Mouse (Mus musculus) intestine, embryonic 15.5 days (tissue): ENCODE data around the gene Snx29. TPM values are rescaled to one million over a fixed set of nuclear protein-coding genes. Genes with fewer than 3 reads are reported as not detected.

Experiments used
- ATAC-seq: fragments of 200-750 bp; cut with Nextera tagmentation; 2 replicates; pipeline ENCODE4 v1.8.0; 2017; ENCODE audit warnings: moderate TSS enrichment, moderate library complexity
- H3K27ac ChIP-seq: fragments of 300-500 bp; sonication (generic); 2 replicates; pipeline ENCODE4 v1.5.1; 2015; ENCODE audit warnings: mild to moderate bottlenecking, inconsistent platforms
- H3K27me3 ChIP-seq: fragments of 300-500 bp; sonication (generic); replicated peaks from 2 replicates; pipeline ENCODE4 v1.6.1; 2015; ENCODE audit warnings: inconsistent platforms
- H3K36me3 ChIP-seq: fragments of 300-500 bp; sonication (generic); 2 replicates; pipeline ENCODE4 v1.6.1; 2015; ENCODE audit warnings: inconsistent platforms
- H3K4me1 ChIP-seq: fragments of 300-500 bp; sonication (generic); replicated peaks from 2 replicates; pipeline ENCODE4 v1.6.1; 2015; ENCODE audit warnings: inconsistent platforms
- H3K4me2 ChIP-seq: fragments of 300-500 bp; sonication (generic); replicated peaks from 2 replicates; pipeline ENCODE4 v1.6.1; 2015; ENCODE audit warnings: mild to moderate bottlenecking, inconsistent platforms
- H3K4me3 ChIP-seq: fragments of 300-500 bp; sonication (generic); replicated peaks from 2 replicates; pipeline ENCODE4 v1.5.1; 2015; ENCODE audit warnings: inconsistent platforms
- H3K9ac ChIP-seq: fragments of 300-500 bp; sonication (generic); 2 replicates; pipeline ENCODE4 v1.6.1; 2015; ENCODE audit warnings: inconsistent platforms
- H3K9me3 ChIP-seq: fragments of 300-500 bp; sonication (generic); 2 replicates; pipeline ENCODE4 v1.6.1; 2016; ENCODE audit warnings: inconsistent platforms
- WGBS: fragments of 180-500 bp; shearing (Covaris S2); methylation state at CpG from one replicate; pipeline ENCODE4 v1.1.7; 2015; 5-methylcytosine and 5-hydroxymethylcytosine counted together
- polyA plus RNA-seq: library from polyadenylated mRNA; unstranded; fragments of >200 nt; fragmentation: Nextera tagmentation; extraction: Ambion mirVana; gene quantifications from 2 replicates; pipeline ENCODE4 v1.2.1, GENCODE M21; 2015

The Snx29 gene
- polyA plus RNA-seq, 1 experiment from 2014 or later = 5.7 TPM

DNA sequence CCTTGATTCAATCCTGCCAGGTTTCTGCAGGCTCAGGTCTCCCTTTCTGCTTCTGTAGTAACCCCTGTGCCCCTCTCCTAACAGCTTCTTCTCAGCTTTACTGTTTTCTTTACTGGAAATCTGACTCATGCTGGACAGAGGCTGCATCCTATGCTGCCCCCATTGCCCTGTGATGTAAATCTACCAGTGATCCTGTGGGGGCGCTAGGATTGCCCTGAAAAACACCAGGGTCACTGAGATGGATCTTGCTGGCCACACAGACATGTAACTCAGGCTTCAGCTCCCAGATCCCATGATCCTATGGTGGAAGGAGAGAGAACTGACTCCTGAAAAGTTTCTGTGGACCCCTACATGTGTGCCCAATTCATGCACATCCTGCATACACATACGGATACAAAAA is 73.9 kb downstream of the Snx29 start:
- Histone ChIP-seq H3K36me3 (no peaks in the 10 kb centered on the region), H3K4me2 (no peak overlapping the region), H3K27ac (no peak overlapping the region), H3K9me3 (no peaks in the 10 kb centered on the region), H3K9ac (no peak overlapping the region), H3K4me3 (no peak overlapping the region), H3K27me3 (no peaks in the 10 kb centered on the region), H3K4me1 (no peaks in the 10 kb centered on the region)
- 67% methylated on average over 2 of the region's 2 CpGs for WGBS
- no peak for ATAC-seq

DNA sequence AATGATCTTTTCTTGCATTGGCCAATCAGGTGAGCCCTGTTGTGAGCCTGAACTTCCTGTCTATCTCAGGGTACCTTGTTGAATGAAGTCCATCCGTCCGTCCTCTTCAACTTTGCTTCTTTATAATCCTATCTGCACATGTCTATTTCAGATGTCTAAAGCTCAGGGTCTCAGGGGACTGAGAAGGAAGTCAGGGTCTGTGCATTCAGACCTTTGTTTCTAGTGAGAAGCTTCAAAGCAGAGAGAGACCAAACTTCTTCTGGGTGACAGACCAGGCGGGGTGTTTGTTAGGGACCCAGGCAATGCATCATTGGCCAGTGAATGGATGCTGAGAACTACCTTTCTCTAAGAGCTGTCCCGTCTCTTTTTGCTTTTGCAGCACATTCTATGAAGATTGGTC is 76.7 kb downstream of the Snx29 start:
- Histone ChIP-seq H3K36me3 (no peaks in the 10 kb centered on the region), H3K4me3 (no peak overlapping the region), H3K4me2 (no peak overlapping the region), H3K9ac (no peak overlapping the region), H3K27ac (no peak overlapping the region), H3K27me3 (no peaks in the 10 kb centered on the region), H3K4me1 (no peaks in the 10 kb centered on the region), H3K9me3 (no peaks in the 10 kb centered on the region)
- no peak for ATAC-seq
- 92% methylated on average over 4 of the region's 4 CpGs for WGBS

DNA sequence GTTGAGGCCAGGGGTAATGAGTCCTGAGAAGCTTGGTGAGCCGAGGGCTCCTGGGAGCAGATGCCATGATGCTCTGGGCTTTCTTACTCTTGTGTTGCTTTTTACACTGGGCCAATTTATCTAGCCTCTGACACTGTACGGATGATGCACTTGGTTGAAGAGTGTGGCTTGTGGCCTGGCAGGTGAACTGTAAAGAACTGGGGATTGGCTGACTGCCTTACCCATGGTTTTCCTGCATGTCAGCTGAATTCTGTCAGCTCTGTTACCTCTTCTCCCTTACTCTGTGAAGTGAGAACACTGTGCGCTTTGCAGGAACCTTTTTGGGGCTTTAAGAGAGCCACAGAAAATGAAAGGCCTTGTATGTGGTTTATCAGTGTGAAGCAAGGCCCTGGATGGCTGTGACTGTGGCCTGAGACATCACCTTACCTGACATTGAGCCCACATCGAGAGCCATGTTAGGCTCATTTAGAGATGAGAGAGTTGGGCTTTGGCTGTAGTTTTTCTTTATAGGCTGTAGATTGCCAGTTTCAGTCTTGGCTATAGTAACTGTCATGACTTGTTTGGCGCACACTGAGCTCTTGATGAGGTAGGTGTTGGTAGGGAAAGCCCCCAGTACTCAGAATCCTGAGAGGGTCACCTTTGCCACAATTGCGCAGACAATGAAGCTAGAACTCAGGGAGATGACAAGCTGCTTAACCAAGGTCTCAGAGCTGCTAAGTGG is 77.3 kb downstream of the Snx29 start:
- Histone ChIP-seq H3K9me3 (no peaks in the 10 kb centered on the region), H3K4me1 (no peaks in the 10 kb centered on the region), H3K27ac (no peak overlapping the region), H3K4me2 (no peak overlapping the region), H3K36me3 (no peaks in the 10 kb centered on the region), H3K27me3 (no peaks in the 10 kb centered on the region), H3K4me3 (no peak overlapping the region), H3K9ac (no peak overlapping the region)
- WGBS = 89% methylated on average over 6 of the region's 6 CpGs
- ATAC-seq = no peak

DNA sequence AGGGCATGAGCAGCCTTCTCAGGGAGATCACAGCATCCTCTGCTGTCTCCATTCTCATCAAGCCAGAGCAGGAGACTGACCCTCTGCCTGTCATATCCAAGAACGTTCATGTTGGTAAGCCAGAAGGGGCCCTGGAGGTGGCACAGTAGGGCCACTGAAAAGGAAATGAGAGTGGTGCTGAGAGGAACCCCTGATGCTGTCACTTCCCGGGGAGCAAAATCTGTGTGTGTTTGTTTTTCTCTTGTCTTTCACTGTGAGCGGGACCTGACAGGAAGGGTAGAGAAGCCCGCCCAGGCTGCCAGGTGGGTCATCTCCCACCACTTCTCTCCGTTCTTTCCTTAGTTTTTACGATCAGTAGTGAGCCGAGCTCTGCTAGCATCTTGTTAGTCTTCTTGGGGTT is 78.2 kb downstream of the Snx29 start:
- no peaks in the 10 kb centered on the region for H3K4me1 ChIP-seq
- no peaks in the 10 kb centered on the region for H3K36me3 ChIP-seq
- H3K9ac ChIP-seq = no peak overlapping the region
- H3K27ac ChIP-seq = no peak overlapping the region
- no peak for ATAC-seq
- 62% methylated on average over 7 of the region's 7 CpGs for WGBS
- no peak overlapping the region for H3K4me3 ChIP-seq
- H3K4me2 ChIP-seq = no peak overlapping the region
- no peaks in the 10 kb centered on the region for H3K27me3 ChIP-seq
- no peaks in the 10 kb centered on the region for H3K9me3 ChIP-seq

DNA sequence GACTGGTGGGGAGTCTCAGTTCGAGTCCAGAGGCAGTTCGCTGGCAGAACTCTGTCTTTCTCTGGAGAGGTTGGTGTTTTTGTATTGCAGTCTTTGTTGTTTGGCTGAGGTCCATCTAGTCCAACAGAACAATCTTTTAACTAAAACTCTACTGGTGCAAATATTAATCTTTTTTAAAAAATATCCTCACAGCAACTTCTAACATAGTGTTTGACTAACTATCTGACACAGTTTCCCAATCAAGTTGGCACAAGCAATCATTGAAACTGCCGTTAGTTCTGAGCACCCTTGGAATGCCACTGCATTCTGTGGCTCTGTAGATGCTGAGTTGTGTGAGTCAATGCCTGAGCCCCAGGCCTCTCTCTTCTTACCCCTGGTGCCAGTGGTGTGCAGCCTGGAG is 82.5 kb downstream of the Snx29 start:
- Histone ChIP-seq H3K27ac (no peak overlapping the region), H3K4me3 (no peak overlapping the region), H3K9me3 (no peaks in the 10 kb centered on the region), H3K4me1 (no peaks in the 10 kb centered on the region), H3K36me3 (no peaks in the 10 kb centered on the region), H3K9ac (no peak overlapping the region), H3K4me2 (no peak overlapping the region), H3K27me3 (no peaks in the 10 kb centered on the region)
- ATAC-seq = no peak
- 78% methylated on average over 3 of the region's 3 CpGs for WGBS

DNA sequence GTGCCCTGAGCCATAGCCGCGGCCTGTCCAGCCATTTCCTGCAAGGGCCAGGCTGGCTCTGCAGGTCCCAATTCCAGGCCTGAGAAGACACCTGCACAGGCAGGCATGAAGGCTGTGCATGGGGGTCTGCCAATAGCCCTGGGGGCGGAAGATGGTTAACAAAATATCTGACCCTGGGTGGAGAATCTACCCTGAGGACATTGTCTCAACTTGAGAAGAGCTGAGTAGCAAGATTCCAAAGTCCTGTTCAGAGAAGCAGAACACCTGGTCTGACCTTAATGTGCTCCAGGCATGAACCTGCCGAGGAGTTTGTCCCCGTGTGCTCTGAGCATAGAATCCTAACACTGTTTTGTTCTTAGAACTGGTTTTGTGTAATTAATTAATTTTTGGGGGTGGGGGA is 83.5 kb downstream of the Snx29 start:
- ATAC-seq = no peak
- Histone ChIP-seq H3K4me3 (no peak overlapping the region), H3K4me1 (no peaks in the 10 kb centered on the region), H3K9ac (no peak overlapping the region), H3K36me3 (no peaks in the 10 kb centered on the region), H3K27ac (no peak overlapping the region), H3K4me2 (no peak overlapping the region), H3K9me3 (no peaks in the 10 kb centered on the region), H3K27me3 (no peaks in the 10 kb centered on the region)
- WGBS = 87% methylated on average over 5 of the region's 5 CpGs

DNA sequence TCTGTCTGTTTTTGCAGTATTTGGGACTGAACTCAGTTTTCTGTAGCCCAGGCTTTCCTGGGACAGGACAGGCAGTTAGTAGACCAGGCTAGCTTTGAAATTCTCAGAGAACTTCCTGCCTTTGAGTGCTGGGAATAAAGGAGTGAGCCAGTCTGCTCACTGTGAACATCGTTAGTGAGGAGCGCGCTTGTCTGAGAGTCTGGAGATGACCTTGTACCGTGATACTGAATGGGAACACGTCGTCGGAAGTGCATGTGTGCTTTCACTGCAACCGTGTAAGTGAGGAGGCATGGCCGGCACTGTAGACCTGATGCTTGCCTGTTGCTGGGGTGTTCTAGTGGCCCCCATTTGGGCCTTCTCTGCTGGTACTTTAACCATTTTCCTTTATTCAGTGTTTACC is 83.9 kb downstream of the Snx29 start:
- Histone ChIP-seq H3K4me3 (no peak overlapping the region), H3K9me3 (no peaks in the 10 kb centered on the region), H3K27me3 (no peaks in the 10 kb centered on the region), H3K4me1 (no peaks in the 10 kb centered on the region), H3K4me2 (no peak overlapping the region), H3K9ac (no peak overlapping the region), H3K27ac (no peak overlapping the region), H3K36me3 (no peaks in the 10 kb centered on the region)
- whole genome bisulfite sequencing = 76% methylated on average over 9 of the region's 9 CpGs
- ATAC-seq = no peak

DNA sequence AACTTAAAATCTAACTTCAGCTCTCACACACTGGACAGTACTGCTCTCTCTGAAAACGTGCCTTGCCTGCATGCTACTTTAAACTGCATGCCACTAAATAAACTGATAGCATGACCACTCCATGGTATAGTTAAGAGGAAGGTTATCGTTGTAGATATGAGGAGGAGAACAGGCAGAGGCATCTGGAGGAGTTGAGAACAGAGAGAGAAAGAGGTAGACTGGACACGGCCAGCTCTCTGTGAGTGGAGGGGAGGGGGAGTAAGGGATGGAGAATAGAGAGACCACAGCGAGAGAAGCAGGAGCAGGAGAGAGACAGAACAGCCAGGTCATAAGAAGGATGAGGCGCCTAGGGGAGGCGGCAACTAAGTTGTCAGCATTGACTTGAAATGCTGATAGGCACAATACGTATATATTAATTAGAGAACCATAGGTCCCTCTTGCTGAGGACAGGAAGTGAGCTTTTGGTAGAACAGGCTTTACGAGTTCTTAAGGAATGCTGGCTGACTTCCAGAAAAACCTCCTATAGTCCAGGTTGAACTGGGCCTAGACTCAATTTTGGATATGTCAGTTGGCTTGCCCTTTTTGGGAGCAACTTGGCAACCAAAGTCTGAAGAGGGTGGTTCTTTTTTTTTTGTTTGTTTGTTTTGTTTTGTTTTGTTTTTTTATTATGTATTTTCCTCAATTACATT is 85.4 kb downstream of the Snx29 start:
- no peaks in the 10 kb centered on the region for H3K4me1 ChIP-seq
- ATAC-seq = no peak; the same call in 1 of the 2 replicates
- no peaks in the 10 kb centered on the region for H3K27me3 ChIP-seq
- no peaks in the 10 kb centered on the region for H3K9me3 ChIP-seq
- H3K27ac ChIP-seq = no peak overlapping the region
- H3K4me2 ChIP-seq = no peak overlapping the region
- no peak overlapping the region for H3K9ac ChIP-seq
- no peaks in the 10 kb centered on the region for H3K36me3 ChIP-seq
- H3K4me3 ChIP-seq = no peak overlapping the region
- WGBS = 64% methylated on average over 8 of the region's 8 CpGs

DNA sequence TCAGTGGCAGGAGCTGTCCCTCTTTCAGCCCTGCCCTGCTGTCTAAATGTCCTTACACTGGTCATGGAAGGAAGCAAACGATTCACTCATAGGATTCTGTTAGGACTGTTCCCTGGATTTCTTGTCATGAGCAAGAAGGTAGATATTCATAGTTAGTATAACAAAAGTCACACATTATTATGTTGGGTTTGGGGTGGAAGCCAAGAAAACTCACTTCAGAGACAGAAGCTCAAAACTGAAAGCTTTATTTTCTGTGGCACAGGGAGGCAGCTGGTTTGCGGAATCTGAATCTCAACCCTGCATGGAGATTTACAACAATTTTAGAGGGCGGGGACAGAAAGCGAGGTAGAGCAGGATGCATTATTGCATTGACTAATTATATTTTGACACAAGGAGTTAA is 86.0 kb downstream of the Snx29 start:
- H3K4me2 ChIP-seq = no peak overlapping the region
- H3K36me3 ChIP-seq = no peaks in the 10 kb centered on the region
- no peaks in the 10 kb centered on the region for H3K9me3 ChIP-seq
- H3K27me3 ChIP-seq = no peaks in the 10 kb centered on the region
- H3K27ac ChIP-seq = no peak overlapping the region
- no peaks in the 10 kb centered on the region for H3K4me1 ChIP-seq
- 85% methylated on average over 4 of the region's 4 CpGs for WGBS
- H3K9ac ChIP-seq = no peak overlapping the region
- no peak for ATAC-seq
- H3K4me3 ChIP-seq = no peak overlapping the region

DNA sequence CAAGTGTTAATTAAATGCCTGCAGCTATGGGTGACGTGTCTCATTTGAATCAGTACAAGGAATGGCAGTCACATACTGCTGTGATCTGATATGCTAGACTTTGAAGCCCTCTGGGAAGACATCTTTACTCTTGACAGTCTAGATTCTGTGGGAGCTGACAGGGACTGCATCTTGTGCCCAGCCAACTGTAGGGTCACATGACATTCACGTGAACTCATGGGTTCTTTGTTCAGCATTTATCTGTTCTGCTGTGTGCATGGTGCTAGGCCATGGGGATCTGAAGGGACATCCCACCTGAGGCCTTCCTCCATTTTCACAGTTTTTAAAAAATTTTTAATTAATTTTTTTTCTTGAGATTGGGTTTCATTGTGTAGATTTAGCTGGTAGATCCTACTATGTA is 91.9 kb downstream of the Snx29 start:
- 85% methylated on average over 2 of the region's 2 CpGs for WGBS
- Histone ChIP-seq H3K4me2 (no peak overlapping the region), H3K4me3 (no peak overlapping the region), H3K9me3 (no peaks in the 10 kb centered on the region), H3K27ac (no peak overlapping the region), H3K9ac (no peak overlapping the region), H3K27me3 (no peaks in the 10 kb centered on the region), H3K4me1 (no peaks in the 10 kb centered on the region), H3K36me3 (no peaks in the 10 kb centered on the region)
- no peak for ATAC-seq

DNA sequence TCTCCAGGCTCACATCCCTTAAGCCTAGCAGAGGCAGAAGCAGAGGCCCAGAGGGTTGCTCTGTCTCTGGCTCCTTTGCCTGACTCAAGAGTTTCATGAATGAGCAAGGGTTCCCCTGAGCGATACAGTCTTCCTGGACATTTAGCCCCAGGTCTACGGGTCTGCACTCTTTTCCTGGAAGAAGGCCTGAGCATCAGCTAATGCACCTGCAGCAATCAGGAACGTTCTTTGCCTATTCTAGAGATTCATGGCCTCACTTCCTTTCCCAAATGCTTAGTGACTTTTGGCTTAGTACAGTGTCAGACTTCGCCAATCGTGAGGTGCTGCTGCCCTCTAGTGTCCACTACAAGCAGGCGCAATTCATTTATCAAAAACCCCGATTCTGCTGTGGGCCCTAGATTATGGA is 95.5 kb downstream of the Snx29 start:
- H3K4me1 ChIP-seq = no peaks in the 10 kb centered on the region
- no peak overlapping the region for H3K4me3 ChIP-seq
- no peak overlapping the region for H3K4me2 ChIP-seq
- H3K27me3 ChIP-seq = no peaks in the 10 kb centered on the region
- no peaks in the 10 kb centered on the region for H3K9me3 ChIP-seq
- WGBS = 20% methylated on average over 7 of the region's 7 CpGs
- no peak overlapping the region for H3K27ac ChIP-seq
- H3K36me3 ChIP-seq = 0 out of 2 replicates have a peak, but pooled peaks cover 3% of the 10 kb centered on the region
- peak; percentile 71 for ATAC-seq
- no peak overlapping the region for H3K9ac ChIP-seq

DNA sequence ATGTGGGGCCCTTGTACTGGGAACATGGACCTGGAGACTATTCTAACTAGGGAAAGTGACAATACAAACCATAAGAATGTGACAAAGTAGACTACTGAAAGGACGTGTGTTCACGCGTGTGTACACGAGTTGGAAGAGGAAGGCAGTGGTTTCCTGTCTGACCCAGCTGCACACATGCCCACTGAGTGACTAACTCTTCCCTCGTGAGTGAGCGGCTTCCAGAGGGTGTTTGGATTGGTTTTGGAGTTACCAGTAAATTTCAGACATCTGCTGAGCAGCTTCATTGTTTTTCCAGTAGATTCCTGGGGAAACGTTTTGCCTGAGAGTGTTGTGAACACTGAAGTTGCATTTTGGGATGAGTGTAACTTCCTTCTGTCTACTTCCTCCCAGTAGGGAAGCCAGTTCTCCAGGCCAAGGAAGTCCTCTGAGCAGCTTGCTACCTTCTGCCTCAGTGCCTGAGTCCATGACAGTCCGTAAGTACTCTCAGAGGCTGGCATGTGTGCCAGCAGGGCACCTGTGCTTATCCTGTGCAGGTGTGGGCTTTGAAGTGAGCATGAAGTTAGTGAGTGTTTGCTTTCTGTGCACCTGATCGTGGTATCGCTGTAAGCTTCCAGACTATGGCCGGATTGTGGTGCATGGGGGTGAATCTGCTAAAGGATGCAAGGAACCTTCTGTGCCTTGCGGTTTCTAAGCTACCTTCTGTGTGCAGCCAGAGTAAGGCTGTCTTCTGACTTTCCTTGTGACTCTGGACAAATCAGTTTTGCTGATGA is 97.8 kb downstream of the Snx29 start:
- Histone ChIP-seq H3K4me1 (no peaks in the 10 kb centered on the region), H3K27ac (no peak overlapping the region), H3K4me3 (no peak overlapping the region), H3K27me3 (no peaks in the 10 kb centered on the region), H3K9me3 (no peaks in the 10 kb centered on the region), H3K4me2 (no peak overlapping the region), H3K9ac (no peak overlapping the region), H3K36me3 (0 out of 2 replicates have a peak, but pooled peaks cover 3% of the 10 kb centered on the region)
- 82% methylated on average over 12 of the region's 12 CpGs for WGBS
- no peak for ATAC-seq
